Mouse (Mus musculus) urinary bladder, postnatal 4 days (tissue): ENCODE measurements at regions not wholly inside any gene's neighbourhood (a gene's known extent, or its start where the extent isn't known, plus 50 kb on each side); places are given as distances from the start of the nearest gene placed in this dataset.

ENCODE experiments used
- DNase-seq, 2 experiments: peaks; one replicate each; pipeline ENCODE4 v3.0.0; 2021 to 2022; ENCODE audit warnings: low spot score in 2 of 2

GRCm38 (mm10) chr13:92973791-92974190, 129.2 kb downstream of the Mtx3 start:
- no peak for DNase-seq

- peak; percentile 54 to 83 for DNase-seq
Measured at GRCm38 (mm10) chr13:92986719-92987553, 142.4 kb downstream of the Mtx3 start.

- no peak for DNase-seq
Measured at GRCm38 (mm10) chr13:92987691-92988090, 143.1 kb downstream of the Mtx3 start.

- DNase-seq: no peak
Measured at GRCm38 (mm10) chr13:92988600-92988999, 144.0 kb downstream of the Mtx3 start.

GRCm38 (mm10) chr13:92990316-92991206, 146.0 kb downstream of the Mtx3 start:
- DNase-seq: no peak
